Mouse (Mus musculus): ENCODE measurements around the gene Cfap99. TPM values are rescaled to one million over a fixed set of nuclear protein-coding genes. Genes with fewer than 3 reads are reported as not detected.

The Cfap99 gene
- polyA plus RNA-seq, 1 experiment, result not detected

- Histone ChIP-seq H3K27ac (ENCODE audit: insufficient read depth, low read length) (no peak overlapping the region), H3K36me3 (ENCODE audit: control insufficient read depth, insufficient read depth, low read length, poor library complexity, severe bottlenecking) (no peaks in the 10 kb centered on the region), H3K27me3 (ENCODE audit: control insufficient read depth, insufficient read depth, low read length, poor library complexity, severe bottlenecking) (no peaks in the 10 kb centered on the region), H3K4me3 (ENCODE audit: low read depth, low read length) (no peak overlapping the region), H3K9ac (ENCODE audit: low read depth, poor library complexity, severe bottlenecking) (no peak overlapping the region), H3K9me3 (replicated peaks; ENCODE audit: control insufficient read depth, insufficient read depth, low read length, poor library complexity, severe bottlenecking) (no peaks in the 10 kb centered on the region), H3K4me1 (ENCODE audit: control insufficient read depth, insufficient read depth, low read length) (no peaks in the 10 kb centered on the region)
- TF ChIP-seq EP300 (IDR thresholded peaks at IDR 0.05; ENCODE audit: insufficient read depth, low read depth, low read length) (no peak), POLR2A (IDR thresholded peaks at IDR 0.05; ENCODE audit: insufficient read depth, low read length) (no peak), CTCF (IDR thresholded peaks at IDR 0.05; ENCODE audit: low read depth, low read length) (no peak)
Observed at GRCm38 (mm10) chr5:34251794-34252193, 36.6 kb upstream of the Cfap99 start.

- H3K36me3 ChIP-seq (ENCODE audit: control insufficient read depth, insufficient read depth, low read length, poor library complexity, severe bottlenecking), result no peaks in the 10 kb centered on the region
- H3K9me3 ChIP-seq (replicated peaks; ENCODE audit: control insufficient read depth, insufficient read depth, low read length, poor library complexity, severe bottlenecking), result no peaks in the 10 kb centered on the region
- H3K4me3 ChIP-seq (ENCODE audit: low read depth, low read length), result no peak overlapping the region
- H3K9ac ChIP-seq (ENCODE audit: low read depth, poor library complexity, severe bottlenecking), result no peak overlapping the region
- no peak overlapping the region for H3K27ac ChIP-seq (ENCODE audit: insufficient read depth, low read length)
- no peaks in the 10 kb centered on the region for H3K4me1 ChIP-seq (ENCODE audit: control insufficient read depth, insufficient read depth, low read length)
- H3K27me3 ChIP-seq (ENCODE audit: control insufficient read depth, insufficient read depth, low read length, poor library complexity, severe bottlenecking), result no peaks in the 10 kb centered on the region
- TF ChIP-seq CTCF (IDR thresholded peaks at IDR 0.05; ENCODE audit: low read depth, low read length) (no peak), POLR2A (IDR thresholded peaks at IDR 0.05; ENCODE audit: insufficient read depth, low read length) (no peak), EP300 (IDR thresholded peaks at IDR 0.05; ENCODE audit: insufficient read depth, low read depth, low read length) (no peak)
Observed at GRCm38 (mm10) chr5:34252307-34252966, 36.0 kb upstream of the Cfap99 start.

GRCm38 (mm10) chr5:34252967-34253519 is 35.4 kb upstream of the Cfap99 start:
- TF ChIP-seq CTCF (IDR thresholded peaks at IDR 0.05; ENCODE audit: low read depth, low read length) (no peak), POLR2A (IDR thresholded peaks at IDR 0.05; ENCODE audit: insufficient read depth, low read length) (no peak), EP300 (IDR thresholded peaks at IDR 0.05; ENCODE audit: insufficient read depth, low read depth, low read length) (no peak)
- Histone ChIP-seq H3K27ac (ENCODE audit: insufficient read depth, low read length) (no peak overlapping the region), H3K36me3 (ENCODE audit: control insufficient read depth, insufficient read depth, low read length, poor library complexity, severe bottlenecking) (no peaks in the 10 kb centered on the region)

GRCm38 (mm10) chr5:34254309-34254708 is 34.1 kb upstream of the Cfap99 start:
- Histone ChIP-seq H3K27me3 (ENCODE audit: control insufficient read depth, insufficient read depth, low read length, poor library complexity, severe bottlenecking) (no peaks in the 10 kb centered on the region), H3K36me3 (ENCODE audit: control insufficient read depth, insufficient read depth, low read length, poor library complexity, severe bottlenecking) (no peaks in the 10 kb centered on the region), H3K27ac (ENCODE audit: insufficient read depth, low read length) (no peak overlapping the region), H3K9ac (ENCODE audit: low read depth, poor library complexity, severe bottlenecking) (no peak overlapping the region), H3K9me3 (replicated peaks; ENCODE audit: control insufficient read depth, insufficient read depth, low read length, poor library complexity, severe bottlenecking) (no peaks in the 10 kb centered on the region), H3K4me3 (ENCODE audit: low read depth, low read length) (no peak overlapping the region), H3K4me1 (ENCODE audit: control insufficient read depth, insufficient read depth, low read length) (no peaks in the 10 kb centered on the region)
- no peak for TF ChIP-seq EP300 (IDR thresholded peaks at IDR 0.05; ENCODE audit: insufficient read depth, low read depth, low read length)
- TF ChIP-seq CTCF (IDR thresholded peaks at IDR 0.05; ENCODE audit: low read depth, low read length), result no peak
- no peak for TF ChIP-seq POLR2A (IDR thresholded peaks at IDR 0.05; ENCODE audit: insufficient read depth, low read length)

More at GRCm38 (mm10) chr5:34252967-34253519, 35.4 kb upstream of the Cfap99 start:
- no peak overlapping the region for H3K9ac ChIP-seq (ENCODE audit: low read depth, poor library complexity, severe bottlenecking)
- no peaks in the 10 kb centered on the region for H3K27me3 ChIP-seq (ENCODE audit: control insufficient read depth, insufficient read depth, low read length, poor library complexity, severe bottlenecking)
- no peaks in the 10 kb centered on the region for H3K4me1 ChIP-seq (ENCODE audit: control insufficient read depth, insufficient read depth, low read length)
- no peaks in the 10 kb centered on the region for H3K9me3 ChIP-seq (replicated peaks; ENCODE audit: control insufficient read depth, insufficient read depth, low read length, poor library complexity, severe bottlenecking)
- no peak overlapping the region for H3K4me3 ChIP-seq (ENCODE audit: low read depth, low read length)

GRCm38 (mm10) chr5:34255189-34255588 is 33.2 kb upstream of the Cfap99 start:
- Histone ChIP-seq H3K9me3 (replicated peaks; ENCODE audit: control insufficient read depth, insufficient read depth, low read length, poor library complexity, severe bottlenecking) (no peaks in the 10 kb centered on the region), H3K27ac (ENCODE audit: insufficient read depth, low read length) (no peak overlapping the region), H3K36me3 (ENCODE audit: control insufficient read depth, insufficient read depth, low read length, poor library complexity, severe bottlenecking) (no peaks in the 10 kb centered on the region), H3K9ac (ENCODE audit: low read depth, poor library complexity, severe bottlenecking) (no peak overlapping the region), H3K4me1 (ENCODE audit: control insufficient read depth, insufficient read depth, low read length) (no peaks in the 10 kb centered on the region), H3K27me3 (ENCODE audit: control insufficient read depth, insufficient read depth, low read length, poor library complexity, severe bottlenecking) (no peaks in the 10 kb centered on the region), H3K4me3 (ENCODE audit: low read depth, low read length) (no peak overlapping the region)
- no peak for TF ChIP-seq EP300 (IDR thresholded peaks at IDR 0.05; ENCODE audit: insufficient read depth, low read depth, low read length)
- no peak for TF ChIP-seq POLR2A (IDR thresholded peaks at IDR 0.05; ENCODE audit: insufficient read depth, low read length)
- no peak for TF ChIP-seq CTCF (IDR thresholded peaks at IDR 0.05; ENCODE audit: low read depth, low read length)

- no peaks in the 10 kb centered on the region for H3K27me3 ChIP-seq (ENCODE audit: control insufficient read depth, insufficient read depth, low read length, poor library complexity, severe bottlenecking)
- no peaks in the 10 kb centered on the region for H3K9me3 ChIP-seq (replicated peaks; ENCODE audit: control insufficient read depth, insufficient read depth, low read length, poor library complexity, severe bottlenecking)
- no peak for TF ChIP-seq EP300 (IDR thresholded peaks at IDR 0.05; ENCODE audit: insufficient read depth, low read depth, low read length)
- no peak for TF ChIP-seq POLR2A (IDR thresholded peaks at IDR 0.05; ENCODE audit: insufficient read depth, low read length)
- no peak for TF ChIP-seq CTCF (IDR thresholded peaks at IDR 0.05; ENCODE audit: low read depth, low read length)
- no peak overlapping the region for H3K27ac ChIP-seq (ENCODE audit: insufficient read depth, low read length)
- no peak overlapping the region for H3K4me3 ChIP-seq (ENCODE audit: low read depth, low read length)
- H3K9ac ChIP-seq (ENCODE audit: low read depth, poor library complexity, severe bottlenecking), result no peak overlapping the region
- no peaks in the 10 kb centered on the region for H3K4me1 ChIP-seq (ENCODE audit: control insufficient read depth, insufficient read depth, low read length)
- H3K36me3 ChIP-seq (ENCODE audit: control insufficient read depth, insufficient read depth, low read length, poor library complexity, severe bottlenecking), result no peaks in the 10 kb centered on the region
Observed at GRCm38 (mm10) chr5:34259172-34259816, 29.1 kb upstream of the Cfap99 start.
